Mouse (Mus musculus): ENCODE data around the gene Helz.
"Not testable (repeated sequence)": the region's sequence is repeated elsewhere in the genome, so short reads cannot be mapped to it uniquely, and the experiment has no call there.

Helz gene

GRCm38 (mm10) chr11:107548204-107548975 lies 660 bp downstream of the Helz start:
- DNase-seq (ENCODE audit: low read depth, low spot score): no peak

- DNase-seq (ENCODE audit: low read depth, low spot score): no peak
Measured at GRCm38 (mm10) chr11:107559874-107560273, 12.1 kb downstream of the Helz start.

GRCm38 (mm10) chr11:107567431-107567830 lies 19.7 kb downstream of the Helz start:
- no peak for DNase-seq (ENCODE audit: low read depth, low spot score)

- DNase-seq (ENCODE audit: low read depth, low spot score): no peak
Measured at GRCm38 (mm10) chr11:107568466-107568995, 20.8 kb downstream of the Helz start.

- DNase-seq (ENCODE audit: low read depth, low spot score): not testable (repeated sequence)
Measured at GRCm38 (mm10) chr11:107570891-107571290, 23.2 kb downstream of the Helz start.

GRCm38 (mm10) chr11:107571318-107571717 lies 23.6 kb downstream of the Helz start:
- DNase-seq (ENCODE audit: low read depth, low spot score): no peak

GRCm38 (mm10) chr11:107572551-107572950 lies 24.8 kb downstream of the Helz start:
- DNase-seq (ENCODE audit: low read depth, low spot score): no peak

GRCm38 (mm10) chr11:107573061-107573692 lies 25.4 kb downstream of the Helz start:
- no peak for DNase-seq (ENCODE audit: low read depth, low spot score)

- no peak for DNase-seq (ENCODE audit: low read depth, low spot score)
Measured at GRCm38 (mm10) chr11:107573847-107574246, 26.1 kb downstream of the Helz start.

GRCm38 (mm10) chr11:107574811-107575705 lies 27.3 kb downstream of the Helz start:
- DNase-seq (ENCODE audit: low read depth, low spot score): no peak

GRCm38 (mm10) chr11:107576186-107576585 lies 28.5 kb downstream of the Helz start:
- no peak for DNase-seq (ENCODE audit: low read depth, low spot score)

GRCm38 (mm10) chr11:107577400-107577799 lies 29.7 kb downstream of the Helz start:
- DNase-seq (ENCODE audit: low read depth, low spot score): no peak

- no peak for DNase-seq (ENCODE audit: low read depth, low spot score)
Measured at GRCm38 (mm10) chr11:107578226-107578625, 30.5 kb downstream of the Helz start.

GRCm38 (mm10) chr11:107580786-107581185 lies 33.1 kb downstream of the Helz start:
- DNase-seq (ENCODE audit: low read depth, low spot score): no peak

GRCm38 (mm10) chr11:107584660-107585451 lies 37.1 kb downstream of the Helz start:
- no peak for DNase-seq (ENCODE audit: low read depth, low spot score)

GRCm38 (mm10) chr11:107586129-107586528 lies 38.4 kb downstream of the Helz start:
- not testable (repeated sequence) for DNase-seq (ENCODE audit: low read depth, low spot score)

- DNase-seq (ENCODE audit: low read depth, low spot score): no peak
Measured at GRCm38 (mm10) chr11:107587141-107587540, 39.4 kb downstream of the Helz start.

GRCm38 (mm10) chr11:107592575-107592974 lies 44.8 kb downstream of the Helz start:
- no peak for DNase-seq (ENCODE audit: low read depth, low spot score)

- no peak for DNase-seq (ENCODE audit: low read depth, low spot score)
Measured at GRCm38 (mm10) chr11:107597381-107597780, 49.7 kb downstream of the Helz start.

GRCm38 (mm10) chr11:107605694-107606093 lies 58.0 kb downstream of the Helz start:
- DNase-seq (ENCODE audit: low read depth, low spot score): no peak

GRCm38 (mm10) chr11:107613906-107614305 lies 66.2 kb downstream of the Helz start:
- no peak for DNase-seq (ENCODE audit: low read depth, low spot score)

Data from ES-CJ7 (cell line).